Mouse (Mus musculus) myocyte (in vitro differentiated cells): ENCODE measurements around the gene Rbm17.

Experiments
- CEBPB ChIP-seq: IDR thresholded peaks from 2 replicates; pipeline ENCODE4 v1.6.1; 2011; ENCODE audit warnings: mild to moderate bottlenecking, moderate library complexity; ENCODE audit not compliant: poor library complexity, insufficient read depth, severe bottlenecking
- E2F4 ChIP-seq: IDR thresholded peaks from one replicate; pipeline ENCODE4 v1.6.1; 2011; ENCODE audit warnings: mild to moderate bottlenecking, control low read depth, moderate library complexity; ENCODE audit not compliant: insufficient read depth
- MAX ChIP-seq: IDR thresholded peaks from one replicate; pipeline ENCODE4 v1.6.1; 2011; ENCODE audit warnings: low read depth, mild to moderate bottlenecking, control low read depth
- MYOG ChIP-seq, 3 experiments: IDR thresholded peaks; one replicate each; pipeline ENCODE4 v1.6.1; 2011; ENCODE audit warnings: control low read depth in 2 of 3, low read depth in 2 of 3, mild to moderate bottlenecking in 2 of 3; ENCODE audit not compliant: insufficient read length in 2 of 3, control insufficient read depth in 1 of 3, insufficient read depth in 1 of 3
- POLR2A ChIP-seq: IDR thresholded peaks from one replicate; pipeline ENCODE4 v1.6.1; 2011; ENCODE audit warnings: low read depth, mild to moderate bottlenecking, control low read depth, moderate library complexity; ENCODE audit not compliant: insufficient read length
- POLR2AphosphoS2 ChIP-seq: IDR thresholded peaks from one replicate; pipeline ENCODE4 v1.6.1; 2011; ENCODE audit warnings: low read depth, control low read depth; ENCODE audit not compliant: insufficient read length
- REST ChIP-seq: IDR thresholded peaks from one replicate; pipeline ENCODE4 v1.6.1; 2011; ENCODE audit warnings: mild to moderate bottlenecking, control low read depth, moderate library complexity; ENCODE audit not compliant: insufficient read depth, insufficient read length
- SRF ChIP-seq: IDR thresholded peaks from one replicate; pipeline ENCODE4 v1.6.1; 2011; ENCODE audit warnings: low read depth; ENCODE audit not compliant: control insufficient read depth, insufficient read length
- TCF12 ChIP-seq: IDR thresholded peaks from one replicate; pipeline ENCODE4 v1.6.1; 2011; ENCODE audit warnings: mild to moderate bottlenecking, control low read depth; ENCODE audit not compliant: poor library complexity, insufficient read depth, severe bottlenecking
- TCF3 ChIP-seq: IDR thresholded peaks from one replicate; pipeline ENCODE4 v1.6.1; 2011; ENCODE audit warnings: low read depth, control low read depth; ENCODE audit not compliant: insufficient read length
- USF1 ChIP-seq: IDR thresholded peaks from one replicate; pipeline ENCODE4 v1.6.1; 2011; ENCODE audit warnings: low read depth, mild to moderate bottlenecking, control low read depth, moderate library complexity

GRCm38 (mm10) chr2:11623173-11623572 lies 19.2 kb upstream of the Rbm17 start:
- TF ChIP-seq MAX = no peak
- no peak for TF ChIP-seq SRF
- TF ChIP-seq REST = no peak
- no peak for TF ChIP-seq POLR2A
- no peak for TF ChIP-seq USF1
- no peak for TF ChIP-seq MYOG (IDR thresholded peaks at IDR 0.05; ENCODE audit: control insufficient read depth in 1 of 3, insufficient read depth in 1 of 3, insufficient read length in 2 of 3, low read depth in 2 of 3)
- no peak for TF ChIP-seq POLR2AphosphoS2
- no peak for TF ChIP-seq CEBPB
- no peak for TF ChIP-seq TCF12
- no peak for TF ChIP-seq TCF3
- no peak for TF ChIP-seq E2F4
